Mouse (Mus musculus): ENCODE data around the gene Mfap1a. TPM values are rescaled to one million over a fixed set of nuclear protein-coding genes. Genes with fewer than 3 reads are reported as not detected.
"Not testable (repeated sequence)": the region's sequence is repeated elsewhere in the genome, so short reads cannot be mapped to it uniquely, and the experiment has no call there.

Gene Mfap1a
- total RNA-seq, 2 experiments from 2014 or later, result 12.8 to 15.7 TPM

DNA sequence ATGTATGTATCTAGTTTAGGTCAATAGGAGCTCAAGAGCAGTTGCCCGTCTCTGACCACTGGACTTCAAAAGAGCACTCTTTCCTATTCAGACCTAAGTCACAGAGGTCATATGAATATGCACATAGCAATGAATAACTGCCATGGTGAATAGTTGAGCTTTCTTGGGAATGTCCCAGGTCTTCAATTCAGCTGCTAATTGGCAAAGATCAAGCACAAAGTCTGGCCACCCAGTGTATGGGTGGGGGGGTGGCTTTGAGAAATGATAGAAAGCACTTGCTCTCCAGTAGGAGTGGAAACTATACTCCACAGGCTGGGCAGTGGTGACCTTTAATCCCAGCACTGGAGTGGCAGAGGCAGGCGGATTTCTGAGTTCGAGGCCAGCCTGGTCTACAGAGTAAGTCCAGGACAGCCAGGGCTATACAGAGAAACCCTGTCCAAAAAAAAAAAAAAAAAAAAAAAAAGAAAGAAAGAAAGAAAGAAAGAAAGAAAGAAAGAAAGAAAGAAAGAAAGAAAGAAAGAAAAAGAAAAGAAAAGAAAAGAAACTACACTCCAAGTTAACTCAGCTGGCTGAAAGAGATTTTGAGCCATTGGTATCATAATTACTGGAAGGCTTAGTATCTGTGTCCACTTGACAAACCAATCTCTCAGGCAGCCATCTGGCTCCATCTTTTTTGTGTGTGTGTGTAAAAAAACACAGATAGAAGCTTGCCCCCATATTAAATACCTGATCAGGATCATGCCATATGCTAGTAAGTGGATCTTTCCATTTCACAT, 28.8 kb downstream of the Mfap1a start:
- intact Hi-C loops (cut with DNase I), result no loop called here
- DNase-seq, result no peak

DNA sequence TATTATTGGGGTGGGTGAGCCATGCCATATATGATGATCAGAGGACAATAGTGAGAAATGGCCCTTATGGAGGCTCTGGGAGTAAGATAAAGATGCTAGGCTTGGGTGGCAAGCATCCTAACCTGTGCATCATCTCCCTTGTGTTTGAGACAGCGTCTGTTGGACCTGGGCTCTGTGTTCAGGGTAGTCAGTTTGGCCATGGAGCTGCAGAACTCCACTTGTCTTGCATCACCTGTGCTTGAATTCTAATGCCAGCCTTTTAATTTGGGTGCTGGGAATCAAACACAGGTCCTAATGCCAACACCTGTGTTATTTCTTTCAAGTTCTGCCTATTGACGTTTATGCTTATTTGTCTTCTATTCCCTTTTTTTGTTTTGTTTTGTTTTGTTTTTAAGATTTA, 31.2 kb downstream of the Mfap1a start:
- intact Hi-C loops (cut with DNase I); DNase-seq: not testable (repeated sequence)

DNA sequence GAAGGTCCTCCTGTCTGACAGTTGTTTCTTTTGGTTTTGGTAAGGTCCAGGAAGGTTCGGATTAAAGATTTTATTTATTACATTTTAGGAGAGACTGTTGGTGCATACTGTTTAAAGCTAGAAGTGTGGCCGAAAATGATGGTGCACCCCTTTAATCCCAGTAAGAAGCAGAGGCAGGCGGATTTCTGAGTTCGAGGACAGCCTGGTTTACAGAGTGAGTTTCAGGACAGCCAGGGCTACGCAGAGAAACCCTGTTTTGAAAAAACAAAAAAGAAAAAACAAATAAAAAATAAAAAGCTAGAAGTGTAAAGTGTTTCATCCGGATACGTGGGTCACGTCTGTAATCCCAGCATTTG, 32.3 kb downstream of the Mfap1a start:
- intact Hi-C loops (cut with DNase I), result no loop called here
- no peak for DNase-seq

DNA sequence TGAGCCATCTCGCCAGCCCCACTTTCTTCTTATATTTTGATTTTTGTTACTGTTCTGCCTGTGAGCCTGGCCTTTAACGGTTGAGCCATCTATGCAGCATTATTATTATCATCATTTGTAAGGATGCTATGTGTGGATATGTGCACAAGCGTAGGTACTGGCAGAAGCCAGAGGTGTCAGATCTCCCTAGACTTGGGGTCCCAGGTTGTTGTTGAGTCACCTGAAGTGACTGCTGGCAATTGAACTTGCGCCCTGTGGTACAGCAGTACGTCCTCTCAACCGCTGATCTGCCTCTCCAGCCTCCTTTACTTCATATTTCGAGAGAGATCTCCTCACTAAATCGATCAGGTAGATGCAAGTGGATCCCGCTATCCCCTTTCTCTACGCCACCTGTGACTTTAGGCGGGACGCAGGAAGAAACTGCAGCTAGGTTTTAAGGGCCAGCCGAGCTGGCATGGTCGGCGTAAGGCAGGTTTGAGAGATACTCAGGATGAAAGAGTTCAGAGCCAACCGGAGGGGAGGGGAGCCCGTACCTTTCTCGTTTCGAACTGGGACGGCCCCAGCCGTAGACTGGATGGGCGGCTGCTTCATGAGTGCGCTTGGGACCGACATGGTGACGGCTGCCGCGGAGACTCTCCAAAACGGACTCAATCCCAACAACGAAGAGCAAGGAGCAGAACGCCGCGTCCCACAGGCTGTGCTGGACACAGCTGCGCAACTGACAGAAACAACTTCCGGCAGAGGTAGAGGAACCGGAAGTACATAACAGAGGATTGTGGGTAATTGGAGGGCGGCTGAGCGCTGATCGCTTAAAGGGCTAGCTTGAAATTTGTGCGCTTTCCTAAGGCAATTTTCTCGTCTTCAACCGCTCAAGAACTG, 32.9 kb downstream of the Mfap1a start, which contains the start of gene Mfap1b:
Gene Mfap1b, minus strand, starts transcription at position 767 of the 879 bp plus-strand sequence.
- DNase-seq, result peak; percentile 56 to 67
- intact Hi-C loops (cut with DNase I), result not testable (repeated sequence)

DNA sequence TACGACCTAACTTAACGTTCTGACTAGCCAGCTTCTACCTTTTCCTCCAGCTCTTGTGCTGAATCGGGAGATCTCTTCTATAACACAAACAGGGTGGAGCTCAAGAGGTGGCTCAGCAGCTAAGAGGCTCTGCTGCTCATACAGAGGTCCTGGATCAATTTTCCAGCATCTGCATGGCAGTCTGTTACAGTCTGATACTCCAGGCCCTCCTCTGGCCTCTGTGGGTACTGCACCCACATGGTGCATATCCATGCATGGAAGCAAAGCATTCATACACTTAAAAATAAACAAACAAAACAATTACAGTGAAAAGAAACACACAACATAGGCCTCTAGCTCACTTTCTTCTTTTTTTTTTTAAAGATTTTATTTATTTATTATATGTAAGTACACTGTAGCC, 33.7 kb downstream of the Mfap1a start:
- DNase-seq; intact Hi-C loops (cut with DNase I): not testable (repeated sequence)

DNA sequence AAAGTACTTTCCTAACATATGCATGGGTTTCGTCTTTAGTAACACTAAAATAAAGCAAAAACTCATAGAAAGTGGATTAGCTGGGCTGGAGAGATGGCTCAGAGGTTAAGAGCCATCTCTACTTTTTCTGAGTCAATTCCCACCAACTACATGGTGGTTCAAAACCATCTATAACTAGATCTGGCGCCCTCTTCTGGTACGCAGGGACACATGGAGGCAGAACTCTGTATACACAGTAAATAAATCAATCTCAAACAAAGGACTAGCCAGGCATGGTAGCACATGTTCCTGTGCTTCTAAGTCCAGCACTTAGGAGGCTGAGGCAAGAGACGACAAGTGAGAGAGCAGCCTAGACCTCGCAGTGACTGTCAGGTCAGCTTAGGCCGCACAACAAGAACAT, 37.5 kb downstream of the Mfap1a start:
- DNase-seq; intact Hi-C loops (cut with DNase I): not testable (repeated sequence)

DNA sequence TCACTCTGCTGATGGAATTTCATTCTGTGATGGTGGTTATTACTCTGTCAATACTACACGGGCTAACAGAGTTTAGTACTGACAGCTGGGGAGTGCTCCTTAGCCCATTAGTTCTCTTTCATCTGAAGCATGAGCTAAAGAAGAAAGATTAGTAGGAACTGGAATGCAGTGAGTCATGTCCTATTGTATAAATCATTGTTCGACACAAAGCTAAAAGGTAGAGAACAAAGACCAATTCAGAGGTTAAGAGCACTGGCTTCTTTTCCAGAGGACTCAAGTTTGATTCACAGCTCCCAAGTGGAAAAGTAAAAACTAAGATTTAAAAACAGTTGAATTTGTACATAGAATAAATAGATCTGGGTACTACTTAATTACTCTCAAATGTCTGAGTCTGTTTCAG, 46.4 kb downstream of the Mfap1a start:
- no peak for DNase-seq
- intact Hi-C loops (cut with DNase I), result no loop called here

DNA sequence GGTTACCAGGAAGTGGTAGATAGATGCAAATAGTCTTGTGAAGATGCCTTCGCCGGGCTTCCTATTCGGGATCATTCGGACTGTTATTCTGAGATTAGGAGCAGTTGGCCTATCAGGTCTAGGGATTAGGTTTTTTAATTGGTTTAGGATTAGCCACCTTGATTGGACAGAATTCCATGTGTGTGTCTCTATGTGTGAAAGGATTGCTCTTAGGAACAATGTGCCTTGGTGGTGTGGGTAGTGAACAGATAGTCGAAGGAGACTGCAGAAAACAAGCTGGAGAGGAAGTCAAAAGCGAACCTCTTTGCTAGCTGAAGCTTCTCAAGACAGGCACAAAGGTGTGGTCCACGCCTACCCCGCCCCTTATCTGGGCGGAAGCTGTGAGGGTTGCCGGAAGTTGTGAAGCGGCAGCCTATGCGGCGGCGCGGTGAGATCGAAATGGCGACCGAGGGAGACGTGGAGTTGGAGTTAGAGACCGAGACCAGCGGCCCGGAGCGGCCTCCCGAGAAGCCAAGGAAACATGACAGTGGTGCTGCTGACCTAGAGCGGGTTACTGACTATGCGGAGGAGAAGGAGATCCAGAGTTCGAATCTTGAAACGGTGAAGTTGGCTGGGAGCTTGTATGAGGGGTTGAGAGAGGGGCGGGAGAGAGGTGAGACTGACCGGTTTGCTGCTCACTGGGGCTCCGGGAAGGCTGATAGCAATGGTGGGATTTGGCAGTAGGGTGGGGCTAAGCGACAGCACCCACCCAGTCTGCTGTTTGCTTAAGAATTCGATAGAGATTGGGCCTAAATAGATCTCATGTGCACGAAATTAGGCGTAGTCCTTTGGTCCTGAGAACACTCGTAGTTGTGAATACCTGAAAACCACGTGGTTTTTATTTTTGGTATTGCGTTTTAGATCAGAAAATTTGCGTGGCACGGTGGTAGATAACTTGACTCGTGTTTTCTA, 49.5 kb downstream of the Mfap1a start, which contains the start of gene Serinc4:
Gene Serinc4, minus strand, starts transcription at position 90 of the 951 bp plus-strand sequence.
- peak; percentile 70 to 73 for DNase-seq
- intact Hi-C loops (cut with DNase I), result no loop called here

DNA sequence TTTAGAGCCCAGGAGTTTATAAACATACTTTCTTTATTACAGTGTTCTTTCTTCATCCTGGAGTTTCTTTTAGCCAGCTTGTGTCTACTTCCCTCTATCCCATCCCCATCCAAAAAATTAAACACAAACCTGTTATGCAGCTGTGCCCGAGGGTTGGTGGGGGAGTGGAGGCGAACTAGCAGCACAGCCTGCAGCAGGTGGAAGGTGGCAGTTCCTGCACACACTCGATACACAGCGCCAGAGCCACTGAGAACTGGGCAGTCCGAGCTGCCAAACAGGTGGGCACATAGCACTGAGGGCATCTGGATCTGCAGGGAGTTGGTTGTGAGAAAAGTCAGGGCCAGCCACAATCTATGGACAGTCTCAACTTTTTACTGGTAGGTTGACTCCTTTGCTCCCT, 50.9 kb downstream of the Mfap1a start:
- intact Hi-C loops (cut with DNase I), result no loop called here

DNA sequence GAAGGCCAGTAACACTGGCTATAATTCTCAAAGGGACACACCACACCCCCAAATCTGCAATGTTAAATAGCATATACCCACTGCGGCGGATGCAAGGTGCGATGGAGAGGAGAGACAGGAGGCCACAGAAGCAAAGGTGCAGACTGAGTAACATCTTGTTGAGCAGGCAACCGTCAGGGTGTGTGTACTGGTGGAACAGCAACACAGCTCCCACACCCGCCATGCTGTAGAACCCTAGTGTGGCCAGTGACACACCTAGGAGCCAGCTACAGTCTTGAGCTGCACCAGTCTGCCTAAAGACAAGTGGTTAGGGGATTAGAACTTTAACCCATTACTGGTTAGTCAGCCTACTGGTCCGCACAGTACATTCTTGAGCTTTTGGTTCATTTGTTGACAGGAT, 52.5 kb downstream of the Mfap1a start:
- DNase-seq, result no peak
- intact Hi-C loops (cut with DNase I), result no loop called here

More for the DNA sequence above, 50.9 kb downstream of the Mfap1a start:
- DNase-seq, result no peak

DNA sequence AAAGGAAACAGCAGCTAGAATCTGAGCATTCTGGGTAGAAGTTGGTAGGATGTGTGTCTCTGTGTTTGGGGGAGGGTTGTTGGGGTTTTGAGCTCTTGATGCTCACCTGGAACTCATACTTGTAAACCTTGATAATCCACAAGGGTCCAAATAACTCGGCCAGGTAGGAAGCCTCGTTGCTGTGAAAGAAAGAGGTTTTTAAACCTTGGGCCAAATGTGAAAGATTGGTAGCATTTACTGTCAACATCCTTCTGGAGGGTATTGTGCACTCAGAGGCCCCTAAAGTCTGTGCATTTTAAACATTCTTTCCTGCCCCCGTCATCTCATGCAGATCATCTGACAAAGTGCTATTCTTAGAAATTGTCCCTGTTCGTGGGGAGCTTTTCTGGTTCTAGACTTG, 53.5 kb downstream of the Mfap1a start, which contains the start of gene Hypk:
Gene Hypk, plus strand, starts transcription at position 301 of the 400 bp plus-strand sequence.
- intact Hi-C loops (cut with DNase I), result no loop called here
- no peak for DNase-seq

DNA sequence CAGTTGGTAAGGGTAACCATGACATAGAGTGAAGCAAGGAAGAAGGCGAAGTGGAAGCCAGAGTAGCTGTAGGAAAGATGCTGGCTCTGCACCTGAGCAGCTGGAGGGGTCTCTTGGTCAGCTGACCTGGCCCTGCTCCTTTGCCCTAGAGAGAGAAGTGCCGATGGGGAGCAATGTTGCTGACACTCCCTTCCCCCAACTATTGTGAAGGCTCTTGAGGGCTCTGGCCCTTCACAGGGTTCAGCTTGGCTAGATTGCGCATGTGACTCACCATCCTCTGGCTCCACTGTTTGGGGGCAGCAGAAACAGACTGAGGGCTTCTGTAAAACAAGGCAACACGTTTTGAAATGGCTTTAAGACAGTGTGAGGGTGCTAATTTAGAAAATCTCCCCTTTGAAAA, 54.1 kb downstream of the Mfap1a start:
- intact Hi-C loops (cut with DNase I), result no loop called here
- no peak for DNase-seq

DNA sequence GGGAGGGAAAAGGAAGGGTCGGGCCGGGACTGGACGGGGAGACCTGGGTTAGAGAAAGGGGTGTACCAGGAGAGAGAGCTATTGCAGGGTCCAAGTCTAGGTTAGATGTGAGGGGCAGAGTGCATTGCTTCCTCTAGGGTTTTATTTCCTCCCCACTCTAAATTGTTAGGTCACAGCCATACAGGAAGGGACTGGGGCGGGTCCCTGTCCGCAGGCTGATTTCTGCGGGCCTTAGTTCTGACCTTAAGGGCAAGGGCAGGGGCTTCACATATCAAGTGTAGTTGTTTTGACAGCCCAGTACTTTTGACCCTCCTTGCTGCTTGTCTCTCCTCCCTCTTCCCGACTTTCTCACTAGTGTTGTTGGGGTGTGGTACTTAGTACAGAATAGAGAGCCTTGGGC, 56.4 kb downstream of the Mfap1a start:
- DNase-seq, result no peak
- intact Hi-C loops (cut with DNase I), result no loop called here

DNA sequence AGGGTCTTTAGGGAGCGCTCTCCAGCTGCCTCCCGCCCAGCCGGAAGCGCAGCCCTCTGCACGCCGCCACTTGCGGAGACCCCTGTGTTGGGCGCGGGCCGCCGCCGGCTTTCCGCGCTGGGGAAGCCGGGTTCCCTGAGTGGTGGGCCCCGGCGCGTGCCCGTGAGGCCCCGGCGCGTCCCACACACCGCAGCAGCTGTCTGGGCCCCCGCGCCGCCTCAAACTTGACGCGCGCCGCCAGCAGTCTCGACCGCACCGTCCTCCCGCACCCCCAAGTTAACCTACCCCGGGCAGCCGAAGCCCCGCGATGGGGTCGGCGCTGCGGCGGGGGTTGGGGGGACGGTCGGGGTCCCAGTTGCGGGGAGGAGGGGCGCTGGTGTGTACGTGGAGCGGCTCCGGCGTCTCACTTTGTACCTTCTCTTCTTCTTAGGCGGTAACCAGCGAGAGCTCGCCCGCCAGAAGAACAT, 56.9 kb downstream of the Mfap1a start:
- intact Hi-C loops (cut with DNase I), result loop anchor here (2.0 kb wide), 1 partner anchor 35 kb away; no protein-coding TSS in a partner anchor
- DNase-seq, result peak in 1 of 2 experiments; percentile 17

DNA sequence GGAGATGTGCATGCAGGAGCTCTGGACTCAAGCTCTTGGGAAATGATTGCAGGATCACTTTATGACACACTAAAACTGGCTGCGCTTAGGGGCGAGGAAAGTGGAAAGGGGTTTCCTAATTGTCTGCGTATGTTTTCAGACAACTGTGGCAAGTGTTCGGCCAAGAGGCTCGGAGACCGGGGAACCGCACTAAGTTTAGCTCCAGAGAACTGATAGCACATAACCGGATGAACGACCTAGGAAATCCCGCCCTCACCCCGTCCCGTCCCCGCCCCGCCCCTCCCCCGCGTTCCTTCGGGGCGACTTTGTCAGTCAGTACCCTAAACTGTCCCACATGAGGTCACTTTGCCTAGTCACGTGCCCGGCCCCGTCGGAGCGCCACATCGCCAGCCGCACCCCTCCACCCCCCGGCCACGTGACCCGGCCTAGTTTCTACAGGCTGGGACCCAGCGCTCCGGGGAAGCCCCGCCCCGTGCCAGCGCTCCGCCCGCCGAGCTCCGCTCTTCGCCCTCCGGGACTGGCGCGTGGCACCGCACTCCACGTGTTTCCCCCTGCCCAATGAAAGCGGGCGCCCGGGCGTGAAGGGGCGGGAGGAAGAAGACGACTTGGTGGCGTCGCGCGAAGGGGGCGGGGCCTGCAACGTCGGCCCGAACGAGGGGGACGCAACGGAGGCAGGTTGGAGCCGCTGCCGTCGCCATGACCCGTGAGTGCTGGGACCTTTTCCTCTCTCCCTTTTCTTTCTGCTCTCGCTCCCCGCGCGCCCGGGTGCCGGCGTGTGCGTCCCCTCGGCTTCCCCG, 57.5 kb downstream of the Mfap1a start, which contains the start of gene Serf2:
Gene Serf2, plus strand, starts transcription at position 457 of the 797 bp plus-strand sequence.
- DNase-seq, result peak; percentile 98 to 100
- intact Hi-C loops (cut with DNase I), result loop anchor here (2.0 kb wide), 1 partner anchor 34 kb away; no protein-coding TSS in a partner anchor

DNA sequence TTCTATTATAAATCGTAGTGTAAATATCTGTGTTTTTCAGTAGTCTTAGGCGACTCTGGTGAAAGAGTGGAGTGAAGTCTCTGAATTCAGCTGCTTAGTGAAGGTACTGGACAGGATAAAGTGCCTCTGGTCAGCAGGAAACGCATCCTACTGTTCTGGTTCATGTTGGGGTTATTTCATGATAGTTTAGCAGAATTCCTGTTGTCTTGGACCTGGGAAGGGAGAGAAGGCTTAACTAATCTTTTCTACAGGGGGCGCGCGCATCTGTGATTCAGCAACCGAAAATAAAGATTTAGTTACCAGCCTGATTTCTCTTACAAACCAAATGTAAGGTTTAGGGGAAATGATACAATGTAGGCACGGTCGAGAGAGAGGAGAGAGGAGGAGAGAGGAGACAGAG, 58.3 kb downstream of the Mfap1a start:
- DNase-seq, result peak in 1 of 2 experiments; percentile 42
- intact Hi-C loops (cut with DNase I), result loop anchor here (2.0 kb wide), 1 partner anchor 33 kb away; no protein-coding TSS in a partner anchor

DNA sequence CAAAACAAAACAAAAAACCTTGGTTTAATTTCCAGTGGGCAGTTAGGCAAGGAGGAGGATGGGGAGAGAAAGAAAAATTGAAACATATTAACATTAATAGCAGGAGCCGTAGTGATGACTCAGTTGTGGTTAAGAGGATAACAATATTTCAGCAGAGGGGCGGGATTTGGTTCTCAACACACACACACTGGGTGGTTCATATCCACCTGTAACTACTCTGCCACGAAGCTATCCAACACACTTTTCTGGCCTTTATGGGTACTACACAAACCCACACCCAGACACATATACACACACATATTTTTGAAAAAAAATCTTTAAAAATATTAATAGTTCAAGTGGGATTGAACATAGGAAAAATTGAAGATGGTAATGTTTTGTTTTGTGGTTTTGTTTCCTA, 59.5 kb downstream of the Mfap1a start:
- intact Hi-C loops (cut with DNase I), result no loop called here
- DNase-seq, result no peak

DNA sequence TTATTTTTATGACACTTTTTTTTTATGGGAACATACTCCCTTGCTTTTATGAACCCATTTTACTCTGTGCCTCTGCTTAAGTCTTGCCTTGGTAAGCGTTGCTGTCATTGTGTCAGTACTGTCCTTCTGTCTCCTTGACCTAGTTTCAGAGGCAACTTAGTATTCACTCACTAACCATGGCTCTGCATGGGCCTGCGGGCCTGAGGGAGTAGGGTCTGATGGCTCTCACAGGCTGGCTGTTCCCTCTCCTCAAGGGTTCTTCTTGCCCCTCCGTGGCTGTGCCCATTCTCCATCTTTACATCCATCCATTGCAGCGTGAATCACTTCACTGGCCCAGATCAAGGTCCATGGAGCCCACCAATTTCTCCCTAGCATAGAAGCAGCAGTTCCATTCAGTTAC, 60.0 kb downstream of the Mfap1a start:
- intact Hi-C loops (cut with DNase I), result no loop called here
- no peak for DNase-seq

DNA sequence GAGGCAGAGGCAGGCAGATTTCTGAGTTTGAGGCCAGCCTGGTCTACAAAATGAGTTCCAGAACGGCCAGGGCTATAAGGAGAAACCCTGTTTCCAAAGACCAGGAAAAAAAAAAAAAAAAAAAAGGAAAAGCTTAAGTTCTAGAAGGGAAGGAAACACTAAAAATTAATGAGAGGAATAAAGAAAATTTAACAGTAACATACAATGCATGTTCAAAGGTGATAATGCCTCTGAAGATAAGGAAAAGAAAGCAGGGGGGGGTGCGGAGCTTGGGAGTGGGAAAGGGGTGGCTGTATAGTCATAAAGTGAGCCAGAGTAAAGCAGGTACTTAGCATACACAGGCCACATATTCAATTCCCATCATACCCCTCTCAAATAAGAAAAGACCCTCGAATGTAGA, 61.3 kb downstream of the Mfap1a start:
- no peak for DNase-seq
- intact Hi-C loops (cut with DNase I), result no loop called here

Measured in gastrocnemius, postnatal 36 days (tissue).